Mouse (Mus musculus): ENCODE measurements around the gene Gm5431. TPM values are rescaled to one million over a fixed set of nuclear protein-coding genes. Genes with fewer than 3 reads are reported as not detected.
"Not testable (repeated sequence)": the region's sequence is repeated elsewhere in the genome, so short reads cannot be mapped to it uniquely, and the experiment has no call there.

Gm5431 gene
- total RNA-seq, 2 experiments from 2014 or later, result 0.16 to 0.22 TPM

DNA sequence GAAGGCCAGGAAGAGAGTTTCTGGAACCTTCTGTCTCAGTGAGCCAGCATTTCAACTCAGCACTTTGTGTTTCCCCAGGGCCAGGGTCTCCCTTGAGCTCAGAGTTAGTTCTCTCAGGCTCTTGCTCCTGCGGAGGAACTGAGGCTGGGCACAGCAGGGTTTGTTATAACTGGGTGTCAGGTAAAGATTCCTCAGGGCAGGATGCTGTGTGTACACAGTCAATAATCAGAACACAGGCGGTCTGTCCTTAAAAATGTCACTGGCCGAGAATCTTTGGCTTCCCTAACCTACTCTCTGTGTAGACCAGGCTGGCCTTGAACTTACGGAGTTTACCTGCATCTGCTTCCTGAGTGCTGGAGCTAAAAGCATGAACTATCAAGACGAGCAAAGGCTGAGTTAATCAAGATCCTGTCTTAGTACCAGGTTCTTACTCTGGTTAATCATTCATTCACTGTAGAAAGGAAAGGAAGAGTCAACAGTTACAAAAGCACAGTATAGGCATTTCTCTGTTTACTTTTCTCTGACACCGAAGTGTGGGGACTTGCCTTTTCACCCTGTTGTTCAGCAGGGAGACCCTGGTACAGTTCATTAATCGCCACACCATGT is 29.2 kb downstream of the Gm5431 start:
- intact Hi-C loops (cut with DNase I), result loop anchor here (5.0 to 10.0 kb wide), 2 partner anchors 312 to 400 kb away; partner anchors contain the start of gene Btnl9

DNA sequence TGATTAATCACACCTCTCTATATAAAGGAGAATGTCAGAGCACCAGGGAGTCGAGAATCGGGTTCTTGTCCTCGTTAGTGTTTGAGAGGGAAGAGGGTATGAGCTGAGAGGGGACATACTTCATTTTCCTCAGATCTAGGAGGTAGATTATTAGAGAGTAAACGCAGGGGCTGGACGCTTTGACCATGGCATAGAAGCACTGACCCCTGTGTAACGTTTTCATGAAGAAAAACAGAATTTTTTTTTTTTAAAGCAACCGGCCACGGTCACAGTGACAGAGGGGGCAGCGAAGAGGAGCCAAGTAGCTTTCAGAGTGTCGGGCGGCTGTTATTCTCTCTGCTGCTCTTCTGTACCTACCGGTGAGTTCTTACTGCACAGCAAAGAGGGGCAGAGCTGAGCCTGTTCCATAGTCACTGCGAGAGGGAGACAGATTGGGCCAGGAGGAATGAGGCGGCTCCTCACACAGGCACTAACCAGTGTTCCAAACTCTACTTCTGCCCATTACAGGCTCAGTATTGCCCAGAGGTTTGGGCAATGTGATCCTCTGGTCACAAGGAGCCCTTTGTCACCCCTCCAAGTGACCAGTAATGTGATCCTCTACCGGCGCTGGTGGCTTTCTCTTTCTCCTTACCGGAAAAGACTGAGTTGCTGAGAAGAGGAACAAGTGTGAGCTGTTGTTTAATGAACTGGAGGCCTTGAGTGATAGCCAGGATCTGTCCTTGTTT is 30.0 kb downstream of the Gm5431 start:
- DNase-seq (ENCODE audit: low spot score in 2 of 2), result peak in 1 of 2 experiments; percentile 25
- intact Hi-C loops (cut with DNase I), result loop anchor here (5.0 to 10.0 kb wide), 2 partner anchors 313 to 400 kb away; partner anchors contain the start of gene Btnl9

More for the DNA sequence above, 29.2 kb downstream of the Gm5431 start:
- DNase-seq (ENCODE audit: low spot score in 2 of 2), result no peak

- DNase-seq (ENCODE audit: low spot score in 2 of 2), result peak in 1 of 2 experiments; percentile 26
These were observed 30.7 kb downstream of the Gm5431 start, which contains the start of gene Irgm1 for GRCm38 (mm10) chr11:48871201-48871772. Gene Irgm1 (minus strand): TSS chr11:48871683.

GRCm38 (mm10) chr11:48870781-48871180 is 31.2 kb downstream of the Gm5431 start:
- intact Hi-C loops (cut with DNase I), result loop anchor here (5.0 to 10.0 kb wide), 2 partner anchors 314 to 402 kb away; partner anchors contain the start of gene Btnl9
- no peak for DNase-seq (ENCODE audit: low spot score in 2 of 2)

More at GRCm38 (mm10) chr11:48871201-48871772, 30.7 kb downstream of the Gm5431 start, which contains the start of gene Irgm1:
- intact Hi-C loops (cut with DNase I), result loop anchor here (5.0 to 10.0 kb wide), 2 partner anchors 314 to 401 kb away; partner anchors contain the start of gene Btnl9

DNA sequence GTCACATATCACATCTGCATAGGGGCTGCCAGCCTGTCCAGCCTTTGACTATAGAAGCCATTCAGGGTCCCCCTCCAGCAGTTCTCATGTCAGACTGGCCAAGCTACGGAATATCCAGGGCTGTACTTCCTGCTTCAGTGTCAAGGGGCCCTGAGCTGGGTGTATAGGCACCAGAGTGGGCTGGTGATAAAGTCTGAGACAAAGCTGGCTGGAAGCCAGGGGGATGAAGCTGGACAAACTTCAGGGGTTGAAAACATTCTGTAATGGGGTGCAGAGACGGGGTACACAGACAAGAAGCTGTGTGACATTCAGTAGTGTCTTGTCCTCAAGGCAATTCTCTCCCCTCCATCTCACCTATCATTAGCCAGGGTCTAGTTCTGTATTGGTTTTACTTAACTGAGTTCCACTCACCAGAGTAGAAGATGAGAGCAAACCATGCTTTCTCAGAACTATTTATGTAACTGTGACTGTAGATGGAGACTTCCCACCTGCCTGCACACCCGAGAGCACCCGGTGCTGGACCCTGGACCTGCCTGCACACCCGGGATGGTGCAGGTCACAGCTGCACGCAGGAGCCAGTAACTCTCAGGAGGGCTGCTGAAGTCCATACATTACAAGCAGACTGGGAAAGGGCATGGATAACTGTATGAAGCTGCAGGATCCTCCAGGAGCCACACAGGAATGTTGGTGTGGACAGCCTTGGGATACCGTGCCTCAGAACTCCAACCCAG is 32.5 kb downstream of the Gm5431 start:
- intact Hi-C loops (cut with DNase I), result loop anchor here (5.0 to 10.0 kb wide), 2 partner anchors 315 to 403 kb away; partner anchors contain the start of gene Btnl9

GRCm38 (mm10) chr11:48866481-48866880 is 35.5 kb downstream of the Gm5431 start:
- intact Hi-C loops (cut with DNase I), result no loop called here
- DNase-seq (ENCODE audit: low spot score in 2 of 2), result no peak

More for the DNA sequence above, 32.5 kb downstream of the Gm5431 start:
- no peak for DNase-seq (ENCODE audit: low spot score in 2 of 2)

- intact Hi-C loops (cut with DNase I), result no loop called here
- no peak for DNase-seq (ENCODE audit: low spot score in 2 of 2)
These were observed 38.2 kb downstream of the Gm5431 start for GRCm38 (mm10) chr11:48863808-48864207.

DNA sequence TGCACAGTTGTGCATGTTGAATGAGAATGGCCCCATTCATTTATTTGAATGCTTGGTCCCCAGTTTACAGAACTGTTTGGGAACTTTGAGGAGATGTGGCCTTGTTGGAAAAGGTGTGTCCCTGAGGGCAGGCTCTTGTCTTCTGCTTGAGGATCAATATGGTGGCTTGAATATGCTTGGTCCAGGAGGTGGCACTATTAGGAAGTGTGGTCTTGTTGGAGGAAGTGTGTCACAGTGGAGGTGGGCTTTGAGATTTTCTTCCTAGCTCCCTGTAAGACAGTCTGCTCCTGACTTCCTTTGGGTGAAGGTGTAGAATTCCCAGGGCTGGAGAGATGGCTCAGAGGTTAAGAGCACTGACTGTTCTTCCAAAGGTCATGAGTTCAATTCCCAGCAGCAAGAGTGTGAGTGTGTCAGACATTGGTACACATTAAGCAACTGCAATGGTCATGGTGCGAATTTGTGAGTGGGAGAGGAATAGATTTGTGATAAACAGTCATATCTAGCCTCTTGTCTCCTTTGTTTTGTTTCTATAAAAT is 39.2 kb downstream of the Gm5431 start:
- intact Hi-C loops (cut with DNase I), result no loop called here
- no peak for DNase-seq (ENCODE audit: low spot score in 2 of 2)

- intact Hi-C loops (cut with DNase I), result loop anchor here (2.0 kb wide), 1 partner anchor 70 kb away; no protein-coding TSS in a partner anchor
- DNase-seq (ENCODE audit: low spot score in 2 of 2), result peak in 1 of 2 experiments; percentile 33
These were observed 43.0 kb downstream of the Gm5431 start for GRCm38 (mm10) chr11:48859014-48859413.

- intact Hi-C loops (cut with DNase I), result loop anchor here (1.0 kb wide), 1 partner anchor 35 kb away; no protein-coding TSS in a partner anchor
- DNase-seq (ENCODE audit: low spot score in 2 of 2), result peak; percentile 94 to 95
These were observed 48.4 kb downstream of the Gm5431 start for GRCm38 (mm10) chr11:48853474-48854180.

GRCm38 (mm10) chr11:48852624-48853473 is 49.2 kb downstream of the Gm5431 start:
- DNase-seq (ENCODE audit: low spot score in 2 of 2), result no peak
- intact Hi-C loops (cut with DNase I), result no loop called here

- no peak for DNase-seq (ENCODE audit: low spot score in 2 of 2)
- intact Hi-C loops (cut with DNase I), result no loop called here
These were observed 49.8 kb downstream of the Gm5431 start for GRCm38 (mm10) chr11:48852190-48852589.

- no peak for DNase-seq (ENCODE audit: low spot score in 2 of 2)
- intact Hi-C loops (cut with DNase I), result no loop called here
These were observed 50.6 kb downstream of the Gm5431 start for GRCm38 (mm10) chr11:48851270-48851995.

DNA sequence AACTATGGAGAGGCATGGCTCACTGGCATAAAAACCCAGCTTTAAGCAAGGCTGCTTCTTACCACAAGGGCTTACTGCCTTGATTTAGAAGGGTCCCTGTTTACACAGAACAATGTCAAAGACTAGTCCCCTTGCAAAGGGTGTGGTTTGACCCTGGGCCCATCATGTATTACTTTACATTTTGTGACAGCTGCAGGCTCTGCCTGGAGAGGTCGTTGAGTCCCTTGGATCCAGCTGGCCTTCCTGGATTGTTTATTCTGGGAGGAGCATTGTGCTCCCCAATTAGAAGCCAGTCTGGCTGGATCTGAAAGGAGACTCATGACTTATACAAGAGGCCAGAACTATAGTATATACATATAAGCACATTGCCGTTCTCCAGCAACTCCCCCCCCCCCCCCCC is 51.8 kb downstream of the Gm5431 start:
- intact Hi-C loops (cut with DNase I), result no loop called here

DNA sequence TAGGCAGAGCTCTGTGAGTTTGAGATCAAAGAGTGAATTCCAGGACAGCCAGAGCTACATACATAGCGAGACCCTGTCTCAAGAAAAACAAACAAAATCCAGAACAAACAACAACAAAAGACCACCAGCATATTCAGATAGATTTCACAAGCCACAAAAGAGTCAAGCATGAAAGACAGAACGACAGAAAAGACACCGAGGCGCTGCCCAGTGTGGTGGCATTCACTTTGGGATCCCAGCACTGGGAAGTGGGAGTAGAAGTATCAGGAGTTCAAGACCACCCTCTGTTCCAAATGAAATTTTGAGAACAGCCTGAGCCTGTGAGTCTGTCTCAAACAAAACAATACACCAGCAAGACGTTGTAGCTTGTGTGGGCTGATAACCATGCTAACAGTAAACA is 55.1 kb downstream of the Gm5431 start:
- intact Hi-C loops (cut with DNase I), result no loop called here
- no peak for DNase-seq (ENCODE audit: low spot score in 2 of 2)

More for the DNA sequence above, 51.8 kb downstream of the Gm5431 start:
- no peak for DNase-seq (ENCODE audit: low spot score in 2 of 2)

GRCm38 (mm10) chr11:48846362-48846761 is 55.7 kb downstream of the Gm5431 start:
- DNase-seq (ENCODE audit: low spot score in 2 of 2); intact Hi-C loops (cut with DNase I): not testable (repeated sequence)

DNA sequence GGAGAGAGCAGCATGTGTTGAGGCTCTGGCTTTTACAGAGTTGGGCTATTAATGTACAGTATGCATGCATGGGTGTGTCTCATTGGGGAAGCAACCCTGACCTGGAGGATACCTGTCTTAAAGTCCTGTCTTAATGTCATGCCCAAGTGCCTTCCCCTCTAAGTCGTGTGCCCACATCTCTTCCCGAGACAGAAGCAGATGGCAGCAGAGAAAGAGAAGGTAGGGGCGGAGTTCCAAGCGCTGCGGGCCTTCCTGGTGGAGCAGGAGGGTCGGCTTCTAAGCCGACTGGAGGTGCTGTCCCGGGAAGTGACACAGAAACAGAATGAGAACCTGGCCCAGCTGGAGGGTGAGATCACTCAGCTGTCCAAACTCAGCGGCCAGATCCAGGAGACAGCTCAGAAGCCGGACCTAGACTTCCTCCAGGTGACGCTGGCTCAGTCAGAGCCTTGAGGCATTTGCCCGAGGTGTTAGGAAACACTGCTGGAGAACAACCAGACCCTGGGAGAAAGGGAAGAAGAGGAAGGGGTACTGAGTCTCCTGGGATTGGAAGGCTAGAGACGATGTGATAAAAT is 56.7 kb downstream of the Gm5431 start:
- intact Hi-C loops (cut with DNase I), result no loop called here
- DNase-seq (ENCODE audit: low spot score in 2 of 2), result no peak
